Mouse (Mus musculus) neural tube, embryonic 11.5 days (tissue): ENCODE data around the gene Smcp. TPM values are rescaled to one million over a fixed set of nuclear protein-coding genes. Genes with fewer than 3 reads are reported as not detected.

Experiments
- ATAC-seq: fragments of 200-750 bp; cut with Nextera tagmentation; 2 replicates; pipeline ENCODE4 v1.8.0; 2017; ENCODE audit warnings: moderate number of reproducible peaks, mild to moderate bottlenecking, moderate TSS enrichment, moderate library complexity; ENCODE audit not compliant: insufficient read depth, low FRiP score, low TSS enrichment
- DNase-seq: peaks from one replicate; pipeline ENCODE4 v3.0.0-alpha.2; 2015; ENCODE audit warnings: low spot score
- H3K27ac ChIP-seq: fragments of 300-500 bp; sonication (generic); 2 replicates; pipeline ENCODE4 v1.5.1; 2014; ENCODE audit warnings: low read depth, mild to moderate bottlenecking, low read length
- H3K27me3 ChIP-seq: fragments of 300-500 bp; sonication (generic); 2 replicates; pipeline ENCODE4 v1.6.1; 2014; ENCODE audit warnings: mild to moderate bottlenecking, low read length, mixed read lengths; ENCODE audit not compliant: control insufficient read depth, insufficient read depth
- H3K36me3 ChIP-seq: fragments of 300-500 bp; sonication (generic); 2 replicates; pipeline ENCODE4 v1.6.1; 2014; ENCODE audit warnings: mild to moderate bottlenecking, low read length, moderate library complexity, mixed read lengths; ENCODE audit not compliant: control insufficient read depth, insufficient read depth
- H3K4me1 ChIP-seq: fragments of 300-500 bp; sonication (generic); 2 replicates; pipeline ENCODE4 v1.6.1; 2014; ENCODE audit warnings: low read length, mixed read lengths; ENCODE audit not compliant: control insufficient read depth, insufficient read depth
- H3K4me2 ChIP-seq: fragments of 300-500 bp; sonication (generic); 2 replicates; pipeline ENCODE4 v1.6.1; 2014; ENCODE audit warnings: low read depth, mild to moderate bottlenecking, moderate library complexity
- H3K4me3 ChIP-seq: fragments of 300-500 bp; sonication (generic); 2 replicates; pipeline ENCODE4 v1.5.1; 2014; ENCODE audit warnings: low read depth, low read length
- H3K9ac ChIP-seq: fragments of 300-500 bp; sonication (generic); 2 replicates; pipeline ENCODE4 v1.6.1; 2014; ENCODE audit warnings: mild to moderate bottlenecking, low read length
- H3K9me3 ChIP-seq: fragments of 300-500 bp; sonication (generic); 2 replicates; pipeline ENCODE4 v1.6.1; 2016; ENCODE audit warnings: low read length; ENCODE audit not compliant: control insufficient read depth
- WGBS: fragments of 180-500 bp; shearing (Covaris S2); extraction: QIAGEN DNeasy Blood & Tissue Kit; methylation state at CpG from one replicate; pipeline ENCODE4 v1.1.7; 2014; 5-methylcytosine and 5-hydroxymethylcytosine counted together
- polyA plus RNA-seq: library from polyadenylated mRNA; unstranded; fragments of >200 nt; fragmentation: Nextera tagmentation; extraction: Ambion mirVana; gene quantifications from 2 replicates; pipeline ENCODE4 v1.2.1, GENCODE M21; 2014

Smcp gene
- polyA plus RNA-seq, 1 experiment from 2014 or later = not detected

GRCm38 (mm10) chr3:92568752-92569151 lies 20.0 kb downstream of the Smcp start:
- DNase-seq = no peak
- Histone ChIP-seq H3K27ac (no peak overlapping the region), H3K9me3 (no peaks in the 10 kb centered on the region), H3K27me3 (no peaks in the 10 kb centered on the region), H3K4me1 (no peaks in the 10 kb centered on the region), H3K9ac (no peak overlapping the region), H3K4me2 (no peak overlapping the region), H3K4me3 (no peak overlapping the region), H3K36me3 (no peaks in the 10 kb centered on the region)
- ATAC-seq = no peak
- WGBS = 92% methylated on average over 2 of the region's 2 CpGs

GRCm38 (mm10) chr3:92565418-92565817 lies 23.4 kb downstream of the Smcp start:
- Histone ChIP-seq H3K9ac (no peak overlapping the region), H3K4me2 (no peak overlapping the region), H3K27ac (no peak overlapping the region), H3K36me3 (no peaks in the 10 kb centered on the region), H3K9me3 (no peaks in the 10 kb centered on the region), H3K4me3 (no peak overlapping the region), H3K27me3 (no peaks in the 10 kb centered on the region), H3K4me1 (no peaks in the 10 kb centered on the region)
- ATAC-seq (no peak), DNase-seq (no peak)

- Histone ChIP-seq H3K9ac (no peak within 1 kb of the TSS), H3K4me3 (no peak within 1 kb of the TSS), H3K4me1 (no peaks in the 10 kb centered on the region), H3K27me3 (no peaks in the 10 kb centered on the region), H3K27ac (no peak within 1 kb of the TSS), H3K4me2 (no peak within 1 kb of the TSS), H3K36me3 (no peaks in the 10 kb centered on the region), H3K9me3 (no peaks in the 10 kb centered on the region)
- DNase-seq (no peak), ATAC-seq (no peak)
- WGBS = 93% methylated on average over 3 of the region's 3 CpGs
Measured at GRCm38 (mm10) chr3:92534411-92534810, 54.4 kb downstream of the Smcp start, which contains the start of gene 2310046K23Rik. TSS of gene 2310046K23Rik (minus strand) at chr3:92534511.

Other genes with a start within 250 kb of the Smcp start
- gene Sprr2d, start 249.9 kb downstream of the Smcp start, polyA plus RNA-seq = not detected in 2 replicates
- gene Sprr2e, start 236.9 kb downstream of the Smcp start, polyA plus RNA-seq = not detected in 2 replicates
- not detected in 2 replicates for gene Sprr2f, start 223.8 kb downstream of the Smcp start, polyA plus RNA-seq
- not detected in 2 replicates for gene Sprr2h, start 203.3 kb downstream of the Smcp start, polyA plus RNA-seq
- not detected in 2 replicates for gene Sprr2i, start 181.0 kb downstream of the Smcp start, polyA plus RNA-seq
- gene Sprr2j-ps, start 170.9 kb downstream of the Smcp start, polyA plus RNA-seq = not detected in 2 replicates
- gene Gm9774, start 159.6 kb downstream of the Smcp start, polyA plus RNA-seq = 4.9 and 8.9 TPM in 2 replicates
- gene Sprr2k, start 156.4 kb downstream of the Smcp start, polyA plus RNA-seq = not detected in 2 replicates
- gene Sprr1b, start 150.2 kb downstream of the Smcp start, polyA plus RNA-seq = not detected in 2 replicates
- gene Sprr3, start 130.3 kb downstream of the Smcp start, polyA plus RNA-seq = not detected in 2 replicates
- gene Sprr1a, start 103.1 kb downstream of the Smcp start, polyA plus RNA-seq = not detected in 2 replicates
- gene Sprr4, start 88.5 kb downstream of the Smcp start, polyA plus RNA-seq = not detected in 2 replicates
- gene 2310046K23Rik, start 54.5 kb downstream of the Smcp start, polyA plus RNA-seq = not detected in 2 replicates
- not detected in 2 replicates for gene Ivl, start 15.3 kb downstream of the Smcp start, polyA plus RNA-seq
- gene 2210017I01Rik, start 18.5 kb upstream of the Smcp start, polyA plus RNA-seq = not detected in 2 replicates
- gene Lce6a, start 32.7 kb upstream of the Smcp start, polyA plus RNA-seq = not detected in 2 replicates
- gene Lce1a1, start 59.3 kb upstream of the Smcp start, polyA plus RNA-seq = not detected in 2 replicates
- gene Lce1b, start 67.9 kb upstream of the Smcp start, polyA plus RNA-seq = not detected in 2 replicates
- not detected in 2 replicates for gene Lce1a2, start 81.3 kb upstream of the Smcp start, polyA plus RNA-seq
- not detected in 2 replicates for gene Lce1c, start 90.2 kb upstream of the Smcp start, polyA plus RNA-seq
- gene Lce1d, start 98.2 kb upstream of the Smcp start, polyA plus RNA-seq = not detected in 2 replicates
- not detected in 2 replicates for gene Lce1e, start 120.1 kb upstream of the Smcp start, polyA plus RNA-seq
- not detected in 2 replicates for gene Lce1f, start 131.4 kb upstream of the Smcp start, polyA plus RNA-seq
- not detected in 2 replicates for gene Gm38119, start 150.1 kb upstream of the Smcp start, polyA plus RNA-seq
- gene Lce1g, start 163.3 kb upstream of the Smcp start, polyA plus RNA-seq = not detected in 2 replicates
- not detected in 2 replicates for gene Lce1h, start 176.1 kb upstream of the Smcp start, polyA plus RNA-seq
- gene Lce1i, start 189.9 kb upstream of the Smcp start, polyA plus RNA-seq = not detected in 2 replicates
- gene Lce1j, start 201.5 kb upstream of the Smcp start, polyA plus RNA-seq = not detected in 2 replicates
- gene Lce1k, start 218.9 kb upstream of the Smcp start, polyA plus RNA-seq = not detected in 2 replicates
- gene Kprp, start 238.2 kb upstream of the Smcp start, polyA plus RNA-seq = not detected in 2 replicates